Mouse (Mus musculus) brain, adult 2 months (tissue): Measurements from ENCODE around the gene Specc1.

Source experiments
- DNase-seq: peaks from one replicate; pipeline ENCODE4 v3.0.0; 2011; ENCODE audit warnings: low read depth, low spot score

The Specc1 gene

DNA sequence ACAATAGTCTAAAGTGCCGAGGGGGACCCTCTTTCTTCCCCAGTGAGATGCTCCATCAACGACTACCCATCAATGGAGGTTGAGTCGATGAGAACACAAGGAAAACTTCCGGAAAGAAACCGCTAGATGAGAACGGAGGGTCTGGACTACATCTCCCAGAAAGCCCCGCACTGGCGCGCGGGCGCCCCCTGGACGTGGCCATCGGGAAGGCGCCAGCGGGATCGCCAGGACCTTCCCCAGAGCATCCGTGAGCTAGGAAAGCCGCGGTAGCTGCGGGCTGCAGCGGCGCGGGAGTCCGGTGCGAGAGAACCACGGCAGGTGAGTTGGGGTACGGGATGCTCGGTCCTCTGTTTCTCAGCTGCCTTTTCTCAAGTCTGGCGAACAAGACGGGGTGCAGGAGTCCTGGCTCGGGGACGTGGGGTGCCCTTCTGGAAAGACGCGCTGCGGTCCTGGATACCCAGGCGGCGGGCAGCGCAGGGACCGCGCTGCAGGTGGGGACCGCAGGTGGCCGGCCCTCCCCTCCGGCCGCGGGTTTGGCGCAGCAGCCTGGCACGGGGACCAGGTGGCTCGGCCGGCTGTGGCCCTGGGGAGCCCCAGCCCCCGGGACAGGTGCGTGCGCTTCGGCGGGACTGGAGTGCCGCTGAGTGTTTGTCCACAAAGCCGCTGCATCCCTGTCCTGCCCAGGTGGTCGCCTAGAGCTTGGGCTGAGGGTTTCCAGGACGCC is at the start of gene Specc1:
Gene Specc1 (plus strand): TSS at position 192 of the 724 bp plus-strand sequence.
- peak; percentile 92 for DNase-seq

DNA sequence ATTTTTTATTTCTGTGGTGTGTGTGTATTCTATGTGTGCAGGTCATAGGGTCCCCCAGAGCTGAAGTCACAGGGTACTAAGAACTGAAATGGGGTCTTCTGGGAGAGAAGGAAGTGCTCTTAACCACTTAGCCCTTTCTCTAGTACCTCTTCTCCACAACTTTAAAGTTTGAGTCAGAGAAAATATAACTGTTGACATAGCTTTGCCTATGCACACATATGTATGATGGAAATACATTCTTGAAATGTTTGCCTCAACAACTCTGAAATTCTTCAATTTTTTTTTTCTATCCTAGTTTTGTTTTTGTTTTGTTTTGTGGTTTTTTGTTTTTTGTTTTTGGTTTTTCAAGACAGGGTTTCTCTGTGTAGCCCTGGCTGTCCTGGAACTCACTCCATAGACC is 48.2 kb upstream of the Specc1 start:
- no peak for DNase-seq

DNA sequence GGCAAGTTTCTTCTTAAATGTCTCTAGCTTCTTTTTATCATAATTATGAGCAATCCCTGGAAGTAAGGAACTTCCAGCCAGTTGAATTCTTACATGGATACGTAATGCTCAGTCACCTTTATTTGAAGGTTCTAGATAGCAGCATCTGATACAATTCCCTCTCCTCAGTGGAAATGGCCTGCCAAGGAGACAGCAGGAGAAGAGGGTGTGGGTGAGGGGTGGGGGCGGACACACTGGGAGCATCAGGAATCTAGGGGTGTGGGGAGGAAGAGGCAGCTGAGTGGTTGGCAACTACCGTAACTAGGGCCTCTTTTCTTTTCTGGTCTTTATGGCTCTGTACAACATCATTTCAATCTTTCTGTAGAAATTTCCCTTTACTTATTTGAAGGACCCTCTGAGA is 36.9 kb upstream of the Specc1 start:
- peak; percentile 73 for DNase-seq

DNA sequence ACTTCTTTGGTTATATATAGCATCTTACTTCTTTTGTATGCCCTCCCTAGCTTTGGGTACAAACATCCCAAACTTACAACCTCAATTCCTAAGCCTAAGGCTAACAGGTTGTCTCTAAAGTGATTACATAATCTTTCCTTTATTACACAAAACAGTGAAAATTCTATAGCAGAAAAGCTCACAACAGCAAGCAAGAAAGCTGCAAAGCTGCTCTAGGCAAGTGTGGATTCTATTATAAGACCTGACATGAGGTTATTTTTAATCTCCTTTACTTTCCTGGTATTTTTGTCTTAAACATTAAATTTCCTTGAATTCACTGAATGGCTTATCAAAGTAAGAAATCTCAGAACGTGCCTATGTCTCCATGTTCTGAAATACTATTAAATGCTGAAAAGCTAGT is 33.3 kb upstream of the Specc1 start:
- DNase-seq: peak; percentile 41

DNA sequence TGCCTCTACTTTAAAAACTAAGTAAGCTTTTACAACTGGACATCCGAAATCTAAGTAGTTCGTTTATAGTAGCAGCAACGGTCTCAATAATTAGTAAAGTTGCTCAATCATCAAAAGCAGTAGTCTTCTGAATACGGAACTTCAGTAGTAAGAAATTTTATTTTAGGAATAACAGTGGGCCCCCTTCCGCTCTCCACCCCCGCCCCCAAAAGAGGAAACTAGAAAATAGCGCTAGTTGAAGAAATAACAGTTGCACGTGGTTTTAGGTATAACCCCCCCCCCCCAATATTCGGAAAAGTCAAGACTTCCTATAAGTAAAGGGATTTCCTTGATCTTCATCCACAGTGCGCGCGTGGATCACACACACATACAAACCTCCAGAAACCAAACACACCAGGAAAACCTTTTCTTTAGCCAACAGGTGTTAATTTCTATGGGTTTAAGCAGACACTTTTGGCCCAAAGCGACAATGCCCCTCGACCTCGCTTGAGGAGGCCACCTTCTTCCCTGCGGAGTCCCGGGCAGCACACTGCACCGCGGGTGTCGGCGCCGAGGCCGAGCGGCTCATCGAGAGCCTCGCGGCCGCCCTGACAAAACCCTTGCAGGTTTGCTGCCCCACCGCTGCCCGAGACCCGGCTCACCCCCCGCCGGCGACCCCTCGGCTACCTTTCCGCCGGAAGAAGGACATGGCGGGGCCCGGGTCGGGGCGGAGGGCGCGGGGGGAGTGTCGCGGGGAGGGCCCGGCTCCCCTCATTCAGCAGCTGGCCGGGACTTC is 27.1 kb upstream of the Specc1 start:
- DNase-seq: peak; percentile 16

DNA sequence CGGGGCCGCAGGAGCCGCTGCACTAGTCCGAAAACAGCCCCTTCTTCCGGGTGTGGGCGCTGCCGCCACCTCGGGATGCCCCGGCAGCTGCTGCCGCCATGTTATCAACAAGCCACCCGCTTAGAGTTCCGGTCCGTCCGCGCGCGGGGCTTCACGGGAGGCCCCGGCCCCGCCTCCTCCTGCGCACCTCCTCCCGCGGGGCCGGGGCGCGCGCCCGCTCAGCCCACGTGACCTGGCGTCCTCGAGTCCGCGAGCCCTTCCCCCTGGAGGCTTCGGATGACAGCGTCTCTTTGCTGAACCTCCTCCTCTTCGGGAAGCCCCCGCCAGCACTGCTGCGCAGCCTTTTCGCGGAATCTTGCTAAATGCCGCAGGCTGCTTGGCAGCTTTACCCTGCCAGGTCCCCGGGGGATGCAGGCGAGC is 26.5 kb upstream of the Specc1 start, which contains the start of gene Akap10:
Gene Akap10 (minus strand): TSS at position 155 of the 420 bp plus-strand sequence.
- DNase-seq: peak; percentile 98

DNA sequence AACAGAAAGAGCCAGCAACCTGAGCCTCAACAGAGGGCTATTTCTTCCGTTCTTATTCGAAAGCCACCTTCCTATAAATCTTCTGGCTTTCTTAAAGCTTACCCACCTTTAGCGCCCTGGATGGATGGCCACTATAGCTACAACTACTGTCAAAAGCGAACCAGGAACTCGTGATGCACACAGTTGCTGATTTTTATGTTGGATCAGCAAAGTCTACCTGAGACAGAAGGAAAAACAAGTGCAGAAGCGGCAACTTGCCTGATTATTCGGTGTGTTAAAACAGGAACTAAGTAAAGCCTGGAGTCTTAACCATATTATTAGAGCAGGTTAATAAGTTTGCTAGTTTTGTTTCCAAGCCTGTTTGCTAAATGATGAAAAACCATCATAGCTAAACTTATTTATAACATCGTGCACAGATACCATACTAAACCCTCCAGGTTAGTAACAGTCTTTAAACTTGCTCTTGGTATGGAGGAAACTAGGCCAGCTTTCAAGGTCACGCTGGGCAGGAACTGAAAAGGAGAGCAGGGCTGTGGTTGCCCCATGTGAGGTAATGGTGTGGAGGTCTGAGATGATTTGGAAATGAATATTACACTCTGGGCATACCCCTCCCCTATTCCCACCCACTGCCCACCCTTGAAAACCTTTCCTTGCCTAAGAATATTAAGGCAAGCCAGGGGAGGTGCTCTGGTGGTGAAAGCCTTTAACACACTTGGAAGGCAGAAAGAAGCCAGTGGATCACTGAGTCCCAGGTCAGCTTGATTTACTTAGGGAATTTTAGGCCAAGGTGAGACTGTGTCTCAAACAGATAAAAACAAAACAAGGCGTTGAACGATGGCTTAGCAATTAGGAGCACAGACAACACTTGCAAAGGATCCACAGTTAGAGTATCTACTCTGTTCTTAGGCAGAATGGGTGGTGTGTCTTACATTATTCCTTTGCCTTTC is 25.6 kb upstream of the Specc1 start:
- DNase-seq: peak; percentile 23

DNA sequence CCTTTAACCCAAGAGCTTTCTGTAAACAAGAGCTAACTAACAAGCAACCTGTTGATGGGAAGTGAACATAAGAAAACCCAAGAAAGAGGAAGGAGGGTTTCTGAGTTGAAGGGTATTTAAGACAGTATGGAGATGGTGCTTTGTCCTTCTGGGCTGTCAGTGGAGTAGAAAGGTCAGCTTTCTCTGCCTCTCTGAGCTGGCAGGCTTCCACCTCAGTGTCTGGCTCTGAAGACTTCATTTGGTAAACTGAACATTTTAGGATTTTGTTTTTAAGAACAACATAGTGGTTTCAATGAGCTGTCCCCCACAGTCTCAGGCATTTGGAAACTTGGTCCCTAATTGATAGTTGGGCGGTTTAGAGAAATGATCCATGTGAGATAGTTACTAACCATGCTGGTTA is 18.8 kb upstream of the Specc1 start:
- DNase-seq: no peak

DNA sequence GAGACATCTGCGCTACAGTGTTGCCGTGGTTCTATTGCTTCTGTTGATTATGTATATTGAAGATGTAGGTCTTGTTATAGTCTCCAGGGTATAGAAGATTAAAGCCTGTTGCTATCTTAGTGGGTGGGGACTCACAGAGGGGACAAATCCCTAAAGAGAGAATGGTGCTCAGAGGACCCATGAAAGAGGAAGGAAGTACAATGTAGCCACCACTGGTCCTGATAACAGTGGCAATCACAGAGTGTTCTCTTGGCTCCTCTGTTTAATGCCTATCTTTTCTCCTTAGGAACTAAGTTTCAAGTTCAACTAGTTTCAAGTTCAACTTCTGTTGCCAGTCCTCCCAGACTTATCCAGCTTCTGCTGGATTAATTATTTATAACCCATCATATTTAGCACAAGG is 13.7 kb upstream of the Specc1 start:
- no peak for DNase-seq

DNA sequence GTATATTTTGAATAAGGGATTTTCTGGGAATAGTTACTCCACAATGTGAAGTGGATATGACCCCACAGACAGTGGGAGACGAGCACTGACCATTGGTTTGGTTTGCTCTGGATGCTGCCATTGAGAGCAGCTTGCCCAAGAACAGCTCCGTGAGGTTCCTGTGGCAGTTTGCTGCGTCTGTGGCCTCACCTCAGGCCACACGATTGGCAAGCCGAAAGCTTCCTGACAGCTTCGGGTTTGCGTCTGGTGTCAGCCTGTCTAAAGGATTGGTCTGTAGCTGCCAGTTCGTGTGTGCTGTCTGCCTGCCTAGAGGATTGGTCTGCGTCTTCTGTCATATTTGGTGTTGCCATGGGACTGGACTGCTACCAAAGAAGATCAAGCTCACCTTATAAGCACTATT is 12.1 kb upstream of the Specc1 start:
- DNase-seq: no peak

DNA sequence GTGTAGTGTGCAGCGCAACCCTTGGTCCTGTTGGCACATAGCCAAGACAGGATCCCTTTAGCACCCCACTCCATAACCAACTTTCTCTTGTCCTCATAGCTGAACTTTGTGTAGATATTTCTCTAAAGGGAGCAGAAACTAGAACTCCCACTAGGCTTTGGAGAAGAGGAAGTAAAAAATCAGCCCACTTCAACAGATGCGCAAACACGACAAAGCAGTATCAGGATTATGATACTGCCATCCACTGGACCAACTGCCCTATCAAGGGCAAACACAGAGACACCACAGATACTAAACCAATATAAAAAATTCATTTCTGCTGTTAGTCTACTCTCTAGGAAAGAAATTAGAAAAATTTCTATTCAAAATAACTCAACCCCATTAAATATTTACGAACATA is 10.0 kb upstream of the Specc1 start:
- DNase-seq: no peak

DNA sequence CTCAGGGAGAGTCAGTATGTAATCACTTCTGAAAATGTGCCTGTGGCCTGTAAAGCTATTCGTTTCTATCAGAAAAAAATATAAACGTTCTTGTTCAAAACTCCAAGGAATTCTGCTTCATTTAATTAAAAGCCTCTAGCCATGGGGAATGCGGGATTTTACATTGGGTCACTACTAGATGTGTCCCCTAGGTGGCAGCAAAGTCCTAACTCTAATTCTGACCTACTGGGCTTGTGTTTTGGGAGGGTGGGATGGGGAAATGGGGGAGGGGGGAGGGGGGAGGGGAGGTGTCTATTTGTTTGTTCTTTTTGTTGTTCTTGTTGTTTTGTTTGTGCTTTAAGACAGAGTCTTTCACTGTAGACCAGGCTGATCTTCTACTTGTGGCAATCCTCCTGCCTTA is 7.2 kb upstream of the Specc1 start:
- DNase-seq: peak; percentile 79

DNA sequence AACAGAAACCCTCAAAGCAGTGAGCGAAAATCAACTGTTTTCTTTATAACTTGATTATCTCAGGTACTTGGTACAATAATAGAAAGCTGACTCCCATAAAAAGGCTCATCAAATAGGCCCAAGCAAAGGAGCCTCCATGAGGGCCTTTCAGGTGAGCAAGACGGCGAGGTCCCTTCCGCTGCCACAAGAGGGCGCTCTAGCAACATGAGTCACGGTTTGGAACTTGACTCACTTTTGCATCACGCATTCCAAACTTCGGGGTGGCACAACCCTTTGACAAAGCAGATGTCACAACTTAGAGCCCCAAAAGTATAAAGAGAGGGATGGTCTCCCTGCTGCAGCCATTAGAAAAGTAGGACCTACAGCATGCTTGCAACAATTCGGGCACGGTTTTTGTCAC is 5.9 kb upstream of the Specc1 start:
- DNase-seq: peak; percentile 92

DNA sequence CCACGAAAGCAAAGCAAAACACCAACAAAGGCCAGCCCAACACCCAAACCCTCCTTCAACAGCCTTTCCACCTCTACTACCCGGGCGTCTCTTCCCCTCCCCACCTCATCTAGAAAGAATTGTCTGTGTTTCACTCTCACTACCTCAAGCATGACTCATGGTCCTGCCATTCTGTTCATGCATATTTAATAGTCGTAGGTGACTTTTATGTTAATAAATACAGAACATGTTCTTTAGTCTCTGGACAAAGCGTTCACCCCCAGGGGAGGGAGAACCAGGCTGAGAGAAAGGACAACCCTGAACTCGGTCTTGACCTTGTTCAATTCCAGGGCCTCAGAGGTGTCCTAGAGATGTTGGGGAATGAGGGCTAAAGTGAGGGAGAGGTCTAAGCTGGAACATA is 1.4 kb upstream of the Specc1 start:
- DNase-seq: no peak

DNA sequence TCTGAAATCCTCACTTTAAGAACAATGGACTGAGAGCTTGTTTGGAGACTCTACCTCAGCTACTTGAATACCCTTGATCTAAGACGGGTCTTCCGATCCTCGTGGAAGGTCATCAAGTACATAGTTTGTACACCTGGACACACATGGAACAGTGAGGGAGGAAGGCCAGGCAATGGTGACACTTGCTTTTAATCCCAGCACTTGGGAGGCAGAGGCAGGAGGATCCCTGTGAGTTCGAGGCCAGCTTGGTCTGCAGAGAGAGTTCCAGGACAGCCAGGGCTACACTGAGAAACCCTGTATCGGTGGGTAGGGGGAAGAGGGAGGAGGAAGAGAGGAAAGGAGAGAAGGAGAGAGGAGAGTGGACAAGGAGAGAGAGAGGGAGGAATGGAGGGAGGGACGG is 612 bp upstream of the Specc1 start:
- DNase-seq: no peak

DNA sequence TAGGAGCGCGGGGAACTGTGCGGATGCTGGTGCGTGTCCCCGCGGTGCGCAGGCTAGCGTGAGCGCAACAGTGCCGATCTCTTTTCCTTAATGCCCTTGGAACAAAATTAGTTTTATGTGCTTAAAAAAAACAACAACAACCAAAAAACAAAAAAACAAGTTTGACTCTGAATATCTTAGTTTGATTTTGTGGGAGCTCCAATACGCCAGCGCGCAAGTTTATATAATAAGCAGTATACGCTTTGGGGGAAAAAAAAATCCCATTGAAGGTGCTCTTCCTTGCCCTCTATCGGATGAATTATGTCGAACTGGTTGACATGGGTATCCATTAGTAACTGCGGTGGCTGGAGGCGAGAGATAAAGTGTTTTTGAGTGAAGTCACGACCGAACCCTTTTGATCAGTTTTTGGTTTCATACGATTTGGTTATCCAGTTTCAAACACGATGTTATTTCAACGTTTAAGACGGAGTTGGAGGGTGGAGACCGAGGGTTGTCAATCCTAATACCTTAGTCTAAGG is 792 bp downstream of the Specc1 start:
- DNase-seq: peak; percentile 86

DNA sequence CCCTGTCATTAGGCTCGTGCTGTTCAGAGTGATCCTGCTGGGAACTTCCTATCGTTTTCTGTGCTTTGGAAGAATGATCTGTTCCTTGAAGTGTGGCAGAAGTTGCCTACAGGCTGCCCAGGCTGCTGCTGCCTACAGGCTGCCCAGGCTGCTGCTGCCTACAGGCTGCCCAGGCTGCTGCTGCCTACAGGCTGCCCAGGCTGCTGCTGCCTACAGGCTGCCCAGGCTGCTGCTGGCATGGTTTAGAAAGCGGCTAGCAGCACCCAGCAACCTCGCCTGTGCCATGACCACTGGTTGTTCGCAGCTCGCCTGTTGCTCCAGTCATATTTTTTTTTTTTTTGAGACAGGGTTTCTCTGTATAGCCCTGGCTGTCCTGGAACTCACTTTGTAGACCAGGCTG is 2.1 kb downstream of the Specc1 start:
- peak; percentile 57 for DNase-seq

DNA sequence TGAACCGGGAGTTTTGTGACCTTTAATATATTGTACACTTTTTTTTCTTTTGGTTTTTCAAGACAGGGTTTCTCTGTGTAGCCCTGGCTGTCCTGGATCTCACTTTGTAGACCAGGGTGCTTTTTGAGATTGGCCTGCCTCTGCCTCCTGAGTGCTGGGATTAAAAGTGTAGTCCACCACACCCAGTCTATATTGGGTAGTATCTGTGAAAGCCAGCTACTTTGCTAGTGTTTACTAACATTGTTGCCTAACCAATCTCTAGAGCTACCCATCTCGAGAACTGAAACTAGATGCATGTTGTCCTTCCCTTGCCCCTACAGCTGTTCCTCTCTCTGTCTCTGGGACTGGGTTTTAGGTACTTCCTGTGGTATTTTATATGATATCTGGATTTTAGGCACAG is 3.5 kb downstream of the Specc1 start:
- DNase-seq: no peak

DNA sequence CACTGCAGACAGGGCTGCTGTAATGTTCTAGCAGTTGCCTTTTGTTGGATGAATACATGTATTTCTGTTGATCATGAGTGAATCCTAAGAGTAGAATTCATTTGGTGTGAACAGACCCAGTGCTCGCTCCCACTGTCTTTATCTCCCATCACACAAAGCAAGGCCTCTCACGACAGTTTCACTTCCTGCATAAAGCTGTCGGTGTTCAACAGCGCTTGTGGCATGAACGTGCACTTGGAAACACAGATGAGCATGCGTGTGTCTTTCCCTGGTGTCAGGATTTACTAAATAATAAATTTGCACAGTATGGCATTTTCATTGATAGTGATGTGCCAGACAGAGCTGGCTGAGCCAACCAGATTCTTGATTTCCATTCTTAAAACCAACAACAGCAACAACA is 6.1 kb downstream of the Specc1 start:
- no peak for DNase-seq

DNA sequence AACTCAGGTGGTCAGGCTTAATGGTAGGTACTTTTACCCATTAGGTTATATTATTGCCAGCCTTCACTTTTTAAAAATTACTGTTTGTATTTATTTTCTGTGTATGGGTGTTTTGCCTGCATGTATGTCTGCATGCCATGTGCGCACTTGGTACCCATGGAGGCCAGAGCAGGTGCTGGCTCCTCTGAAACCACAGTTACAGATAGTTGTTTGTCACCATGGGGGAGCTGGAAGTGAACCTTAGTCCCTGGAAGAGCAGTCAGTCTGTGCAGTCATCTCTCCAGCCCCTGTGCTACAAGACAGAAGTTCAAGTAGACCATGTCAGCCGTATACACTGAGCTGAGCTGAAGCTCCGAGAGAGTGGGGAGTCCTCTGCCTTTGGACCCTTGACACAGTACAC is 6.6 kb downstream of the Specc1 start:
- DNase-seq: peak; percentile 36

DNA sequence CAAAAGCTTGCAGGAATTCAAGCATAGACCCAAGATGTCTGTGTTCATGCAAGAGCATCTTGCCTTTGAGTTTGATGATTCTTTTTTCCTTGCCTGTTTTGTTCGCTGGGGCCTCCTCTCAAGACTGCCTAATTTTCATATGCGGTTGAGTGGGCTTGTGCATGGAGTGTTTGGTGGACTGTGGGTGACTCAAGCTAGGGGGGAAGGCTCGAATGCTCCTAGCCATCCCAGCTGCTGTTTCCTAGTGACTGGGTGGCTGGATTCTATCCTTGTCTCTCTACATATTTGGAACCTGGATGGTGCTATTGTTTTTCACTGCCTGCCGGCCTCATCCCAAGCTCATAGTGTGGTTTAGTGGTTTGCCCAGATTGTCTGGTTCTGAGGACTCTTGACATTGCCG is 8.0 kb downstream of the Specc1 start:
- DNase-seq: peak; percentile 75

DNA sequence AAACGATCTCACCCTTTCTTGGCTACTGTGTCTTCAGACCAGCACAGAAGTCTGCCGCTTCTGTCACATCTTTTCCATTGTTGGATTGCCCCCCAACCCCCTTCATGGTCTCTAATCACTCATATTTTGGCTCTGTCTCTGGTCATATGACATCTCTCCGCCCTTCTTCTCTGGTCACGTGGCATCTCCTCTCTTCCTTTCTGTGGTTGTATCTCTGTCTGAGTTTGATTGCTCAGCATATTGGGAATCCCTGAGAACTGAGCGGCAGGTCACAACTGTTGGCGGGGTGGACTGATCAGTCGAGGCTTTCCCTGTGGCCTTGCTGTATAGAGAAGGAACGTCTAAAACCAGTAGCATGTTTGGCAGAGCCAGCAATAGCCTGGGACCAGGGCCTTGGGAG is 10.5 kb downstream of the Specc1 start:
- DNase-seq: no peak
